Mouse (Mus musculus) urinary bladder, adult 2 months (tissue): ENCODE data around the gene Slit3. TPM values are rescaled to one million over a fixed set of nuclear protein-coding genes. Genes with fewer than 3 reads are reported as not detected.

ENCODE experiments used
- DNase-seq: peaks from one replicate; pipeline ENCODE4 v3.0.0; 2022; ENCODE audit warnings: low spot score
- polyA plus RNA-seq: library from polyadenylated mRNA; depleted of rRNA; stranded (reverse); fragments of >200 nt; gene quantifications from 2 replicates; pipeline ENCODE4 v1.2.3, GENCODE M21; 2012

Gene Slit3
- polyA plus RNA-seq, 1 experiment = 36.3 TPM

DNA sequence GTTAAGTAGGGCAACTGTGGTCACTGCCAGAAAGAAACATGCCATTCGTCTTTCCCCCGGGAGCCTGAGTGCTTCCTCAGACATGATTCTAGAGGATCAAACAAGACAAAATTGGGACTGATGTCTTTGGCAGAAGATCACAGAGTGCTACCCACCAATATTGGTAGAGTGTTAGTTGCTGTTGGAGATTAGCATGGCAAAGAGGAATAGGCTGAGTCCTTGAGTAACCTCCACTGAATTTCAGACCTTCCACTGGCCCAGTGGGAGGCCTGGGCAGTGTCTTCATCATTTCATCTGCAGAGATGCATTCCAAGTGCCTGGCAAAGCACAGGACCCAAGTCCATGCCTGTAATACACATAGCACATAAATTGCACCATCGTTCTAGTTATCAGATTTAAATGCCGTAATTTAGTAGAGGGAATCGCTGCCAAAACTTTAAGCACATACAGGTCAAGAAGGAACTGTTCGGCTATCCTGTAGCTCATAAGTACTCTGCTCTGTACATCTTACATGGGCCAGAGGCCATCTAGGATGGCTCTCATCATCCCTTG is 77.6 kb downstream of the Slit3 start:
- no peak for DNase-seq

GRCm38 (mm10) chr11:35202332-35202731 is 81.3 kb downstream of the Slit3 start:
- no peak for DNase-seq

DNA sequence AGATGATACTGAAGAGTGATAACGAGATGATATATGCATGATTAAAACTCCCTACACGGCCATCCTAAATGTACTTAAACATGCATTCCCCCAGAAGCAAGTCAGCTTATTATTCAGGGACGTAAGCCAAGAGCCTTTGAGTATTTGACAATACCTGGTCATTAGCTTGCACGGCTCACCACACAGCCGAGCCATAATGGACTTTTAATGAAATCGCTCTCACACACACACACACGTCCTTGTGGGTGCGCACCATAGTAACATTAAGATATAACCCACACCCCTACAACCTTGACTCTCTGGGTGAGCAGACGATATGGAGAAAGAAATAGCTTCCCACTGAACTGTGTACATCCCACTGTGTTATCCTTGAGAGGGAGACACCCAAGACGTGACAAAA is 82.6 kb downstream of the Slit3 start:
- DNase-seq = no peak

DNA sequence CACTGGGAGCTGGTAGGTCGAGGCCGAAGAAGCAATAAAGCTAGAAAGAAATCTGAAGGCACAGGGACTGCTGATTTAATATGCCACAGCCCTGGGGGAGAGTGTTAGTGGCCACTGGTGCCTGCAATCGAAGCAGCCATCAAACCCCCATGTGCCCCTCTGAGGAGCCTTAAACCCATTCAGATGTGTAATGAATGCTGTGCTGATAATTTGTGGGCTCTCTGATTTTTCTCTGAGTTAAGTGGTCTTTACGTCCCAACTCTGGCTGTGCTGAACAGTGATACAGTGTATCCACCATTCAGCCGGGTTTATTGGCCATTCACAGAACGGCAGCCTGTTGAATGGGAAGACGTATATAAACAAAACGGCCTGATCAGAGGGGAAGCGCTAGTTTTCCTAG is 83.1 kb downstream of the Slit3 start:
- no peak for DNase-seq

- DNase-seq = no peak
Observed at GRCm38 (mm10) chr11:35210728-35211682, 90.0 kb downstream of the Slit3 start.

DNA sequence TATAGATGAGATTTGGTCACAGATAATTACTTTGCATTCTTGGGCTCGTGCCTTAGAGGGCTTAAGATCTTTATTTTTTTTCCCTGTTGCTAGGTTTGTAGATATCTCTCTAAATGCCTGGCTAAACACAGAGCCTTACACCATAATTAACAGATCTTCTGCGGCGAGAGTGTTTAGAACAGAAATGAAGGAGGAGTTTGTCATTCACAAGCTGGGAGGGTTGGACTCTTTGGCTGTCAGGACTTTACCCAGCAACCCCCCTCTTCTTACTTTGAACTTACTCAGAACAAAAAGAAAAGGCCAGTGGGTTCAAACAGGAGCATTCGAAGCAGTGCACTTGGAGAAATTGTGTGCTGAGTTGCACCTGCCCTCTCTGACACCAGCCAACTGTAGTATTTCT is 103.0 kb downstream of the Slit3 start:
- no peak for DNase-seq

GRCm38 (mm10) chr11:35231361-35232090 is 110.5 kb downstream of the Slit3 start:
- DNase-seq = no peak

DNA sequence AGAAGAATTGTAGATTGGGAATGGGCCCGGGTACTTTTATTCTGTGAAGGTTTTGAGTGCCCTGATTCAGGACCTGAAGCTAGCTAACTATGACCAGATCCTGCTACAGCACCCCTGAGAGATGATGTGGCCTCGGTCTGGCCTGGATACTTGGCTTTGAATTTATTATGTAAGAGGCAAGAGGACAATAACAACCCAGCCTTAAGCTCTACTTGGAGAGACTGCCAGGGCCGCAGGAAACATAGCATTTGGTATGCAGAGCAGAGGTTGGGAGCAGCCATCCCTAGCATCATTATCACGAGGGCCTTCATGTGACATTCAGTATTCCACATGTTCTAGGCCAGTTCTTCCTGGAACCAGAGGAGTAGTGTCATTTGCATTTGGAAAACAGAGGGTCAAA is 111.3 kb downstream of the Slit3 start:
- DNase-seq = no peak

DNA sequence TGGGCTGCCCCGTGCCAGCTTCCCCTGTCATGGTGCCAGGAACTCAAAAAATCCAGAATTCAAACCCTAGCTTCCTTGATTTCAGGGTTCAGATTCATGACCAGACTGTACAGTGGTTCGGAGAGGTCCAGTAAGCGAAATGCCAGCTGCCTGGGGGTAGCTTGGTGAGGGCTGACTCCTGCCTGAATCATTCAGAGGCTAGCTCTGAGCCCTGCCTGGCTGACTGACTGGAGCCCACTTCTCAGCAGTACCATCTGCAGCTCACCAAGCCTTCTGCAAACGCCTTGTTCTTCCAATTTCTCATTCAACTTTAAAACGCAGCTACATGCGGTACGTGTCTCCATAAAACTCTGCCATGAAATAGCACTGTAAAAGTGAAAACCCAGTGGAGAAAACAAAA is 120.4 kb downstream of the Slit3 start:
- no peak for DNase-seq

GRCm38 (mm10) chr11:35243597-35243996 is 122.6 kb downstream of the Slit3 start:
- no peak for DNase-seq

GRCm38 (mm10) chr11:35244526-35244925 is 123.5 kb downstream of the Slit3 start:
- DNase-seq = no peak

DNA sequence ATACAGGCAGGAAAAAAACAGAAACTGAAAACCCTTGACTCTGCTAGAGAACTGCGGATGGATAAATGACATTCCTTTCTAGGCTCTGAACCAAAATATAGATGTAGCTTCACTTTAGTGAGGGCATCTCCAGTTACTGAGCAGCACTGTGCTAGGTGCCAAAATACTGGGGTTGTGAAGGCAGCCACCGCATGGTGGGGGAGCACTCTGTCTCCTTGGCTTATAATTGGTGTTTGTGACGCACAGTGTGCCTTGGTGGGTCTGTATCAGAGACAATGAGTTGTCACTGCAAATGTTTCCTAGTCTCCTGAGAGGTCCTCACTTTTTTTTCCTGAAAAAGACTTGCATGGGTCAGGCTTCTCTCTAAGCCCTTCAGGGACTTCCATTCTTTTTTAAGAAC is 125.6 kb downstream of the Slit3 start:
- no peak for DNase-seq

DNA sequence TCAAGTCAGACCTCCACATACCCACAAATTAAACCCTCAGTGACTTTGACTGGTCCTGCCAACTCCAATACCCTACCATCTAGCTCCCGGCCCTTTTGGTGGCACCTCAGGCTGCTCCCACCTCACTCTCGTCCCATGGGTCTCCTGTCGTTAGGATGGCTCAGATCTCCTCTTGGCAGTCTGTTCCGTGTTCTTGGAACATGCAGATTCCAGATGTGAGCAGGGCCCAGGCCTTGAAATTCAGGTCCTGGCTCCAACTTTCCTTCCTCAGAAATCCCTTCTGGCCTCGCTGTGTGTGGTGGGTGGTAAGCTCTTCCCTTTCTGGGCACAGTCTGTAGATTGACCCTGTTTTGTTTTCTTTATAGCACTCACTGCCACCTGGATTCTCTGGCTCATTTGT is 127.1 kb downstream of the Slit3 start:
- no peak for DNase-seq

DNA sequence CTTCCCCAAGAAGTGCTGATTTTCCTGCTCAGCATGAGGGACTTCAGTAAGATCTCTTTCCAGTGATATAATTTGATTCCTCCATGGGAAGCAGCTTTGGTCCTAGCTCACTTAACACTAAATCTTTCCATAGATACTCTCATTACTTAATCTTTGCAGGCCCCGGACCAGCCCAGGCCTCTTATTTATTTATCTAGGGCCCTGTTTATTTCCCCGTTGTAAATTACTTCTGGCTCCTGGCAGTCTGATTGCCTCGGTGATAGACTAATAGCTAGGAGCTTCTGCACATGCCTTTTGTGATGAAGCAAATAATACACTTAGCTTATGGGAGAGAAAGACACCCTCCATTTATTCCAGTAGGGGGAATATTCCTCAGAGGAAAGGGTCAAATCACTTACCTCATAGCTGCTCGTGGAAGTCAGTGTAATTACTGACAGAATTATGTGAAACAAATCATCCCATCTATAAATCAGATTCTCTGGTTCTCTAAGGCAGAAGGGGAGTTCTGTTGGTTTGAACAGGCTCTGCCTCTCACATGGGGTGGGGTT is 129.9 kb downstream of the Slit3 start:
- no peak for DNase-seq

DNA sequence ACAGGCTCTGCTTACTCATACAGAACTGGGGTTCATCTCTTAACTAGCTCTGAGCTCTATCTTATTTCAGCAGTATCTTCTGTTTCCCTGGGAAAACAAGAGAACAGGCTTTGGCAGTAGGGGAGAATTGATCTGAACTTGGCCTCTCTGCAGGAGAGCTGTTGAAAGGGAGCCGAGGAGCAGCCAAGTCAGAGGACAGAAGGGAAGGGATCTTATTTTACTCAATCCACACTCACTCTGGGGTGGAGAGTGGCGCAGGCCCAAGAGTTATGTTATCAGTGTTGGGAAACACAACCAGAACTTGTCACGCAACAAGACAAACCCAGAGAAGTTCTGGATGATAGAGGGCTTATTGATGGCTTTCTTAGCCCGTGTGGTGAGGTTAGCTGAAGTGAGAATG is 130.9 kb downstream of the Slit3 start:
- no peak for DNase-seq

GRCm38 (mm10) chr11:35257351-35257750 is 136.3 kb downstream of the Slit3 start:
- no peak for DNase-seq

DNA sequence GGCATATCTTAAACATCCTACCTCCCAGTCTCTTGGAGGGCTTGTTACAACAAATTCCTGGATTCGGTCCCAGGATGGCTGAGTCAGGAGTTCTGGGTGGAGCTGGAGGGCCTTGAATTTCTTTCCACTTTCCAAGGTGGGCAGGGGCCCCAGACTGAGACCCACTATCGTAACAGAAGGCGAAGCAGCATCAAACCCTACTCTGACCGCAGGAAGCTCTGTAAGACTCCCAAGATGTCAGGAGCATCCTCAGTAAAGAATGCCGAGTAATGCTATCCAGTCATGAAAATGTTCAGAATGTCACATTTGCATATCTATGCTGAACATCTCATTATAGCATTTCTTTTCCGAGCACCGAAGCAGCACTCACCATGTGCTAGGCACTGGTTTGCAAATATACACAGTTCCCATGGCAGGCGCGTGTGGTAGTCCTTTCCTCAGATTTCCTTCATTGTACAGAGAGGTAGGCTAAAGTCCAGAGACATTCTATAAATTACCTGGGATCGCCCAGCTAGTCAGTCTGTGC is 140.6 kb downstream of the Slit3 start:
- no peak for DNase-seq

GRCm38 (mm10) chr11:35262289-35262941 is 141.4 kb downstream of the Slit3 start:
- no peak for DNase-seq

DNA sequence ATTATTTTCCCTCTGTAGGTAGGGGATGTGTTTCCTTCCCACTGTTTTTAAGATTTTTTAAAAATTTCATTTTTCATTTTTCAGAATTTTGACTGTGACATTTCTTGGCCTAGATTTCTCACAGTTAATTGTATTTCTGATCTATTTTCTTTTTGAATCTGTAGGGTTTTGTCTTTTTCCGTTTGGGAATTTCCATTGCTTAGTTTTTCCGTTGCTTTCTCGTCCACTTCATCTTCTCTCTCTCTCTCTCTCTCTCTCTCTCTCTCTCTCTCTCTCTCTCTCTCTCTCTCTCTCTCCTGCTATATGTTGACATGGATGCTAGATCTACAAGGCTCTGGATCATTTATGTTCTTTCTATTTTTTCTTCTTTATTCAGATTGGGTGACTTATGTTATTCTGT is 143.7 kb downstream of the Slit3 start:
- no peak for DNase-seq

DNA sequence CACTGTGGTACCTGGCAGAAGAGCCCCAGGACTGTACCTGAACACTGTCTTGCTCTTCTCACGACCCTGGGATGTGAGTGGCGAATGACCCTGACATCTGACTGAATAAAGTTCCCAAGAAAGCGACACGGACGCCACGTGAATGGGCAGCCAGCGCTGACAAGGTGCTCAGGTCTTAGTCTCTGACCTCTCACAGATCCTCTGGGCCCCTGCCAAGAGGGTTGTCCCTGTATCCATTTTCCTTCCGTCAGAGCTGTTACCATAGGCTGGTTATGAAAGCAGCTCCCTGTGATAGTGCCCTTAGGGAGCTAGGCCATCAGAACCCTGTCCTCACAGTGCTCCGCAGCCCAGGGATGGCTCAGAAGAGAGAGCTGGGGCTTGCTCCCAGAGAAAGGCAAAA is 149.4 kb downstream of the Slit3 start:
- DNase-seq = no peak

DNA sequence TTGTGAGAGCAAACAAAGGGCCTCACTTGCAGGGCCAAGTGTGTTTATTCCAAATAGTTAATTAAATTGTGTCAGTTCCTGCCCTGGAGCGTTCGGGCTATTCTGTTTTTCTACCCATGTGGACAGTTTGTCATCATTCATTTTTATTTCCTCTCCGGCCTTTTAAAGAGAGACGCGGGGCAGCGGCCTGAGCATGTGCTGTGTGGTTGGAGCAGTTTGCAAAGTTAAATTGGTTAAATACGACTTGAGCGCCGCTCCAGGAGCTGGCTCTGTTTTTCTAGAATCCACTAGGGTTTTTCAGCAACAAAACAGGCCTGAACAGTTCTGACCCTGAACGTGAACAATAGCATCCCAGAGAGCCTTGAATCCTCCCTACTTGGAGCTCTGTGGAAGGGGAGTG is 152.4 kb downstream of the Slit3 start:
- no peak for DNase-seq

DNA sequence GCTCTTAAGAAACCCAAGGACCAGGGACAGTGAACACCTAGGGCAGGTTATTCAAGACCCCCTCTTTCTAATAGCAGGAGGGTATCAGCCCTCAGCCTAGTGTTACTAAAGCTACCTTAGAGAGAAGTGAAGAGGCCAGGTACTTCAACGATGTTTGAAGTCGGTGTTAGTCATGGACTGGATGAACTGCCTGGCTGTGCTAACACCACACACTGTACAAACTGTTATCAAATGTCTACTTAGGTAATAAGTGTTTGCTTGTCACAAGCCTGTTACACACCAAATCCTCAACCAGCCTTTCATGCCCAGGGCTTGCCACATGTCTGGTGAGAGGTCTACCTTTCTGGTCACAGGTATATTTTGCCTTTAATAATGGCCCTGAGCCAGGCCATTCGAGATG is 153.0 kb downstream of the Slit3 start:
- no peak for DNase-seq
